Mouse (Mus musculus) retina, adult 2 months (tissue): Measurements from ENCODE around the gene Ehf.

Source experiments
- DNase-seq: peaks from one replicate; pipeline ENCODE4 v3.0.0-alpha.2; 2012; ENCODE audit warnings: low read depth, low spot score

Gene Ehf

DNA sequence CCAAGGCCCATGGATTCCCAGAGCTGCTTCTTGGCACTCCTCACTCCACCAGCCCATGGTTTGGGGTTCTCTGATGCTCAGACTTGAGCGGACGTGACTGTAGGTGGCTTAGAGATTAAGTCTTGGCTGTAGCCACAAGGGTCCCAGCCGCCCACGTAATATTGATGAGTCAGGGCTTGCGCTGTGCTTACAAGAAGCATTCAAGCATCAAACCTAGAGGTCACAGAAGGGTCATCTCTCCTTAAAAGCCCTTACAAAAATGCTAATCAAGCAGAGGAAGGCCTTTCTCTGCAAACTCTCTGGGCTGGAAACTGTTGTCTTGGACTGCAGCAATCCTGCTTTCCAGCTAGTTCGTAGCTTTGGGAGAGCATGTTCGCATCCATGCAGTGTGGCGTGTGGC is 88.2 kb downstream of the Ehf start:
- no peak for DNase-seq

DNA sequence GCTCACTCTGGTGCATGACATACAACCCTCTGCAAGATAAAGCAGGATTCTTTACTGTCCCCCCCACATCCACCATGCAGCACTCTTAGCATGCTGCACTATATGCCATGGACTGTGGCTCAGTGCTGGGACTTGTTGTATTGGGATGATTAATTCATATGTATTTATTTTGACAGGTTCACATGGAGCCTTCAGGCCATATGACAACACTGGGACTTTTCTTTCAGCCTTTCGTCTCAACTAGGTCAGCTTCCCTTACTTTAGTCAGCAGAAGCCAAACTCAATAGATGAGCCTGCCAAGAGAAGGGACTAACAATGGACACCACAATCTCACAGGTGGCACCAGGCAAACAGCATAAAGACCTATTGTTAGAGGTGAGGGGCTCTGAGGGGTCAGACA is 89.5 kb downstream of the Ehf start:
- no peak for DNase-seq
